In genomic region chr8:48417714-48418113, GRCm38 (mm10) we compare ENCODE assay signal across 19 mouse cellular contexts.
DNase-seq lines count a peak whose midpoint lies in the region; ATAC-seq lines count a peak whose summit lies in the region.
"Had no signal": no experiment of that assay in that cellular context is flagged by ENCODE, and none has a peak within 500 bp of the region (broad histone marks: within the 10 kb centered on the region; RNA-seq: fewer than 3 reads in every experiment).

No protein-coding gene starts in this region.

- no peaks in the 10 kb centered on the region for H3K27me3 ChIP-seq in hindbrain, embryonic 11.5 days (ENCODE audit: control insufficient read depth, insufficient read depth, low read length)
- no peaks in the 10 kb centered on the region for H3K27me3 ChIP-seq in hindbrain, embryonic 10.5 days (ENCODE audit: insufficient read depth, poor library complexity, severe bottlenecking)
- no peaks in the 10 kb centered on the region for H3K27me3 ChIP-seq in hindbrain, embryonic 14.5 days (ENCODE audit: control insufficient read depth, insufficient read depth, low read length)
- H3K27me3 ChIP-seq in neural tube, embryonic 14.5 days (ENCODE audit: control insufficient read depth, insufficient read depth, low read length), result no peaks in the 10 kb centered on the region
- H3K27me3 ChIP-seq: heart, embryonic 15.5 days; limb, embryonic 12.5 days had no signal

- no peak overlapping the region for H3K4me2 ChIP-seq in hindbrain, embryonic 11.5 days (replicated peaks; ENCODE audit: low read depth, low read length)
- H3K4me2 ChIP-seq in hindbrain, embryonic 14.5 days (replicated peaks), result 0 out of 2 replicates have a peak overlapping the region, but pooled peaks have one; percentile 1
- H3K4me2 ChIP-seq in neural tube, embryonic 14.5 days (ENCODE audit: low read depth, low read length), result no peak overlapping the region
- H3K4me2 ChIP-seq: heart, embryonic 15.5 days had no signal

- no peaks in the 10 kb centered on the region for H3K4me1 ChIP-seq in hindbrain, embryonic 11.5 days (replicated peaks; ENCODE audit: control insufficient read depth, insufficient read depth, low read length)
- H3K4me1 ChIP-seq in hindbrain, embryonic 10.5 days (replicated peaks), result peaks cover 11% of the 10 kb centered on the region
- peaks cover 9% of the 10 kb centered on the region for H3K4me1 ChIP-seq in hindbrain, embryonic 14.5 days (replicated peaks; ENCODE audit: control insufficient read depth, insufficient read depth, low read length)
- peaks cover 6% of the 10 kb centered on the region; the same call in 1 of the 2 replicates for H3K4me1 ChIP-seq in neural tube, embryonic 14.5 days (ENCODE audit: control insufficient read depth, insufficient read depth, low read length)

- 50% methylated on average over 11 of the region's 11 CpGs for WGBS in hindbrain, embryonic 11.5 days
- WGBS in hindbrain, embryonic 10.5 days, result 67% methylated on average over 11 of the region's 11 CpGs
- WGBS in hindbrain, embryonic 14.5 days, result 41% methylated on average over 11 of the region's 11 CpGs
- WGBS in neural tube, embryonic 14.5 days, result 28% methylated on average over 11 of the region's 11 CpGs

- intact Hi-C loops in gastrocnemius, postnatal 14 days (cut with DNase I; ENCODE audit: low total_unique reads), result no loop called here

- ATAC-seq in hindbrain, embryonic 11.5 days (ENCODE audit: low FRiP score), result no peak
- ATAC-seq in hindbrain, embryonic 14.5 days (ENCODE audit: low FRiP score), result peak; percentile 48; the same call in 1 of the 2 replicates
- peak; percentile 65; the same call in 1 of the 2 replicates for ATAC-seq in neural tube, embryonic 14.5 days (ENCODE audit: low read depth)
- ATAC-seq: liver, postnatal 0 days had no signal

- H3K36me3 ChIP-seq in hindbrain, embryonic 11.5 days (ENCODE audit: control insufficient read depth, insufficient read depth, low read length), result no peaks in the 10 kb centered on the region
- H3K36me3 ChIP-seq in hindbrain, embryonic 10.5 days, result peaks cover 41% of the 10 kb centered on the region
- 0 out of 2 replicates have a peak, but pooled peaks cover 5% of the 10 kb centered on the region for H3K36me3 ChIP-seq in hindbrain, embryonic 14.5 days (replicated peaks; ENCODE audit: control insufficient read depth, insufficient read depth)
- H3K36me3 ChIP-seq in neural tube, embryonic 14.5 days (ENCODE audit: control insufficient read depth, insufficient read depth, low read length), result no peaks in the 10 kb centered on the region
- H3K36me3 ChIP-seq: heart, embryonic 15.5 days had no signal

- H3K9ac ChIP-seq in hindbrain, embryonic 11.5 days (ENCODE audit: low read depth, low read length), result no peak overlapping the region
- no peak overlapping the region for H3K9ac ChIP-seq in hindbrain, embryonic 14.5 days
- H3K9ac ChIP-seq in neural tube, embryonic 14.5 days (replicated peaks; ENCODE audit: low read depth, low read length), result no peak overlapping the region
- H3K9ac ChIP-seq: heart, embryonic 15.5 days; limb, embryonic 12.5 days; liver, postnatal 0 days had no signal

- H3K9me3 ChIP-seq in hindbrain, embryonic 11.5 days (ENCODE audit: control insufficient read depth, low read length), result no peaks in the 10 kb centered on the region
- no peaks in the 10 kb centered on the region for H3K9me3 ChIP-seq in hindbrain, embryonic 10.5 days
- H3K9me3 ChIP-seq in hindbrain, embryonic 14.5 days (ENCODE audit: control insufficient read depth, low read length), result no peaks in the 10 kb centered on the region
- H3K9me3 ChIP-seq in neural tube, embryonic 14.5 days (ENCODE audit: control insufficient read depth, low read length), result no peaks in the 10 kb centered on the region
- H3K9me3 ChIP-seq: heart, embryonic 15.5 days; limb, embryonic 12.5 days had no signal

- DNase-seq in hindbrain, embryonic 11.5 days (ENCODE audit: low spot score), result peak; percentile 34
- DNase-seq in hindbrain, embryonic 10.5 days (ENCODE audit: low spot score), result no peak
- DNase-seq in embryo, embryonic 10.5 days (ENCODE audit: low spot score), result peak; percentile 53
- DNase-seq in hindbrain, embryonic 14.5 days (ENCODE audit: low spot score), result peak; percentile 58
- no peak for DNase-seq in gastrocnemius, postnatal 14 days
- no peak for DNase-seq in gastrocnemius, postnatal 25 days
- no peak for DNase-seq in cerebellum, postnatal 10 days
- DNase-seq: cerebellum, adult 11-12 months; heart, adult 11 months; kidney, adult 9 months; layer of hippocampus, postnatal 36 days; liver, postnatal 0 days; lung, postnatal 36 days; right cerebral cortex, postnatal 4 days; thymus, adult 2 months had no signal

- no peak overlapping the region for H3K27ac ChIP-seq in hindbrain, embryonic 11.5 days (ENCODE audit: low read depth, low read length)
- H3K27ac ChIP-seq in hindbrain, embryonic 10.5 days, result no peak overlapping the region
- no peak overlapping the region for H3K27ac ChIP-seq in hindbrain, embryonic 14.5 days
- H3K27ac ChIP-seq in neural tube, embryonic 14.5 days (ENCODE audit: low read depth, low read length), result no peak overlapping the region
- H3K27ac ChIP-seq: heart, embryonic 15.5 days; limb, embryonic 12.5 days had no signal

- no peak overlapping the region for H3K4me3 ChIP-seq in hindbrain, embryonic 11.5 days (ENCODE audit: low read depth, low read length)
- no peak overlapping the region for H3K4me3 ChIP-seq in hindbrain, embryonic 10.5 days
- H3K4me3 ChIP-seq in hindbrain, embryonic 14.5 days (replicated peaks; ENCODE audit: low read length), result no peak overlapping the region
- H3K4me3 ChIP-seq in neural tube, embryonic 14.5 days (ENCODE audit: low read depth, low read length), result no peak overlapping the region
- H3K4me3 ChIP-seq: erythroblast, embryonic 14.5 days; heart, embryonic 15.5 days; limb, embryonic 12.5 days had no signal

Comparison
In these comparisons a context has a peak if more than half of its experiments do, and no peak if none do; other contexts are left out.
1. DNase-seq: peak in hindbrain, embryonic 11.5 days (single experiment), embryo, embryonic 10.5 days (single experiment) and hindbrain, embryonic 14.5 days (single experiment); none in hindbrain, embryonic 10.5 days (single experiment), gastrocnemius, postnatal 14 days (single experiment), gastrocnemius, postnatal 25 days (single experiment) and cerebellum, postnatal 10 days (0 of 2).